Mouse (Mus musculus) natural killer cell, adult 2 months (primary cell): Measurements from ENCODE around the gene Ccdc88c.

Experiments
- DNase-seq, 2 experiments: peaks; one replicate each; pipeline ENCODE4 v3.0.0; 2022; ENCODE audit warnings: low spot score in 2 of 2

The Ccdc88c gene

DNA sequence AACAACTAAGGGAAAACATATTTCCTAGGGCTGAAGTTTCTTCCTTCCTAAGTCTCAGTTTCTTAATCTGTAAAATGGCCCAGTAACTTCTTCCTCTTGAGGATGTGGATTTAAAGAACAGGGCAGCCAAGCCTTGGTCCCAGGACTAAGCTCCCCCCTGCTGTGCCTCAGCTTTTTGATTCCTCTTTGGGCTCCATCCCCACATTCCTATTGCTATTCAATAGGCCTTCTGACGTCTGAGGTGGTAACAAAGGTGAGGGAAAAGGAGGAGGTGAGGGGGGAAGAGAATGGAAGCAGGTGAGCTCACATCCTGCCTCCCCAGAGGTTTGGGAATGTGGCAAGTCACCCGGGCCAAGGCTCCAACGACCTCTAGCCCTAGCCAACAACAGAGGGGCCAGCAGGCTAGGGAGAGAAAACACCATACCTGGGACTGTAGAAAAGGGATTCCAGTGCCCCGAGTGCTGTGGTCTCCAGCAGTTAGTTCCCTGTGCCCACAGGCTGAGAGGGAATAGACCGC, 12.4 kb downstream of the Ccdc88c start:
- no peak for DNase-seq

DNA sequence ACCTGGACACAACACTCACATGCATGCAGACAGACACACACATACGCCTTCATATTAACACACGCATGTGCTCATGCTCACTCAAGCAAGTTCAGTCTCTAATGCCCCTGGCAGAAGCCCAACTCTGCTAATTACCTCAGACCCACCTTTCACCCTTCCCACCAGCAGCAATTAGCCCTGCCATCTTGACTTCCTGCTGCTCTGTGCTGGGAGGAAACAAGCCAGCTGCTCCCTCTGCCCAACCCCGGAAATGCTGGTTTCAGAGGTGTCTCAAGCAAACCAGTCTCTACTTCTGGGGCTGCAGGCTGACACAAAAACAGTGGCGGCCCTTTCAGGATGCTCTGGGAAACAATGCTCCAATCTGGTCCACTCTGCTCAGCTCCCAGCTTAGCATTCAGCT, 12.9 kb downstream of the Ccdc88c start:
- peak; percentile 74 to 76 for DNase-seq

DNA sequence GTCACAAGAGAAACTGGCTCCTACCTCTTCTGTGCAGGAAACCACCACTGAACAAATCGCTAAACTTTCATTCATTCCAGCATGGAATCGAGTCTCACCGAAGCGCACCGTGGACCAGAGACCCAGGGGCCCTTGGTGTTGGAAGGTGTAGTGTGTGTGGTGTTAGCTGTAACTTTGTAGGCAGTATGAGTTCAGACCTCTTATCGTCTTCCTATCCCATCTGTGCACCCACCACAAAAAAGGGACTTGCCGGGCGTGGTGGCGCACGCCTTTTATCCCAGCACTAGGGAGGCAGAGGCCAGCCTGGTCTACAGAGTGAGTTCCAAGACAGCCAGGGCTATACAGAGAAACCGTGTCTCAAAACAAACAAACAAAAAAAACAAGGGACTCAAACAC, 13.7 kb downstream of the Ccdc88c start:
- DNase-seq: no peak

DNA sequence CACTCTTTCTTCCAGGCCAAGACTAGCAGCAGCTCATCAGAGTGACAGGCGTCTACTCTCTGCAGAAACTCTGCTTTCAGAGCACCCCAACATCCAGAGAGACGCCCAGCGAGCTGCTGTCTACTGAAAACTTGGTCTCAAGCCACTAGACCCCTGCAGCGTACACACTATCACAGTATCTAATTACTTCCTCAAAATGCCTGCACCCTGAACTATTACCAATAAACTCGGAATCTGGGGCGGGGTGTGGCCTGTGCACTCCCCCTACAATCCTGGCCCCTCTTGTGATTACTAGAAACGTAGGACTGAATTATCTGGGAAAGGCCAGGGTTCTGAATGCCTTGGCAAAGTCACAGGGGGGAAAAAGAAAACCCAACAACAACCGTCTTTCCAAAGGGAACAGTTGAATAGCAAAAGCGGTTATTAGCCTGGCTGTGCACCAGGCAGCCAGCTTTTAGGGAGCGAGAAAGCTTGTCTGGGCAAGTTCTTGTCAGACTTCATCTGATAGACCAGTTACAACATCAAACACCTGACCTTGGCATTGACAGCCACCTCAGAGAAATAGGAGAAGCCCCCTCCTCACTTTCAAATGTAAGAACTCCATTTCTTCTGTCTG, 14.2 kb downstream of the Ccdc88c start:
- no peak for DNase-seq

DNA sequence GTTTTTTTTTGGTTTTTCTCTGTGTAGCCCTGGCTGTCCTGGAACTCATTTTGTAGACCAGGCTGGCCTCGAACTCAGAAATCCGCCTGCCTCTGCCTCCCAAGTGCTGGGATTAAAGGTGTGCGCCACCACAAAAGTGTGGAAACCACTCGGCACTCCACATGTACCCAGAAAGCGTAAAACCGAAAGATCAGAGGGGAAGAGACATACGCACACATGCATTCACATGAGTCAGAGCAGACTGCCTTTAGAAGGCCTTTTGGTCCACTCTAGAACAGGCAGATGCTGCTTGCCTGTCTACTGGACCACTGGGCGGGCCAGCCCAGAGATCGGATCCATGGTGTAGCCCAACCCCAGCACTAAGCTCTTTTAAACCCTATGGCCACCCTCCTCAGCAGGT, 15.2 kb downstream of the Ccdc88c start:
- peak in 1 of 2 experiments; percentile 50 for DNase-seq

DNA sequence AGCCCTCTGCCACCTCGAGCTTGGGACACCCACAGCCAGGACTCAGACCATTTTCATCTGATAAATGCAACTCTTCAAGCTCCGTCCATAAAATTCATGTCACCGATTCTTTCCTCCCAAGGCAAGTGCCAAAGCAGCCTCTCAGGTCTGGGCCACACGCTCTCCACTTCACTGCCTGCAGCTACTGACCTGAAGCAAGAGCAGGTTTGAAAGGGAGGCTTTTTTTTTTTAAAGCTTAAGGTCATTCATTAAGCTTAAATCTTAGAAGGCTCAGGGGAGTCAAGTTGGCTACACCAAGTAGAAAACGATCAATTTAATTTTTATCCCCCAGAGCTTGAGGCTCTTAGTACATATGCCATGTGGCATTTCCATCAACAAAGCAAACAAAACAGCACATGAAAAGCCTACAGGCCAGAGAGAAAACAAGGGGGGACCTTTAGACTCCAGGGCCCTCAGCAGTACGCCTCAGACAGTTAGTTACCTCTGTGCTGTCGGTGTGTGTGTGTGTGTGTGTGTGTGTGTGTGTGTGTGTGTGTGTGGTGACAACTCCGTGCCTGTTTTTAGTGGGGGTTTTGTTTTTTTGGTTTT, 15.7 kb downstream of the Ccdc88c start:
- no peak for DNase-seq

DNA sequence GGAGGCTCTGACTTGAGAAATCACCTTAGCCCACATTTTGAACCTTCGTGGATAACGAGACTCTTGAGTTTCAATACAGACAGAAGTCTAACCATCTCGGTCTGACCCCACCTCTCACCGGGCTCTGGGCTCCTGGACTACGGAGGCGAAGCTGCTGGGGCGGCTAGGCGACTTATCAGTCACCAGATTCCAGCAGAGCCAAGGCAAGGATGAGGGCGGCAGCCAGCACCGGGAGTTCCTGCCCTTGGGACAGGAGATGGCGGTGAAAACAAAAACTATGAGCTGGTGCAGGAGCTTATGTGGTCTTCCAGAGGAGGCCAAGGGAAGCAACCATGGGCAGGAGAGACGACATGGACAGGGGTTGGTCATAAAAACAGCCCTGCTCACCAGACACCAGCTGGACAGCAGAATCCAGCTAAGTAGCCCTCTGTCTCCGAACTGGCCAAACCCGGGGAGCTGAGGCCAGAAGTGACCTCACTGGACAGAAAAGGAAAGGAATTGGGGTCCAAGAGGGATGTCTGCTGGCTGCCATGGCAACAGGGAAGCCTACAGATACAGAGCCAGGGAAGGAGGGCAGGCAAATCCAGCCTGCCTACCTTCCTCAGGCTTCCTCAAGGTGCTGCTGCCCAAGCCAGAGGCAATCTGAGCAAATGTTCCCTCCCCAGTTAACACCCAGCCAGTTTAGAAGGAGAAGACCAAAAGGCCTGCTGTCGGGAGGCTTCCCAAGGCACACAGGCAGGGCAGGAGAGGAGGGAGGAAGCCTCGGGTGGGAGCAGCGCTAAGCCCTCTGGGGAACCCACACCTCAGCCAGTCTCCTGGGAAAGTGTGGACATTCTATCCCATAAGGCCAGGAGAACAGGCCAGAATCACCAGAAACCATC, 16.4 kb downstream of the Ccdc88c start:
- no peak for DNase-seq

DNA sequence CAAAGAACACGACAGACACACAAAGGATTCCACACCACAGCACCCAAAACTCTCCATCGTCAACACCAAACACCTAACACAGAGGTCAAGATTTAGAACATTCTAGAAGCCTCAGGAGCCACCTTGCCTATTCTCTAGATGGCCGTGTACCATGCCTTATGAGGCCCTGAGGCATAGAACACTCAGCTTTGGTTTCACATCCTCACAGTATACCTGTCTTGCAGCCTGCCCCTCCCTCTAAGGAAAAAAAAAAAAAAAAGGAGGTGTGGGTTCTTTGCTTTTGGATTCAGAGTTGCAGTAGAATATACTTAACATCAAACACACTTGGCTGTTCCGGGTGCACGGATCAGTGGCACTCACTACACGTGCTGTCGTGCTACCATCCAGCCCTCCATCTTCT, 17.8 kb downstream of the Ccdc88c start:
- DNase-seq: no peak

DNA sequence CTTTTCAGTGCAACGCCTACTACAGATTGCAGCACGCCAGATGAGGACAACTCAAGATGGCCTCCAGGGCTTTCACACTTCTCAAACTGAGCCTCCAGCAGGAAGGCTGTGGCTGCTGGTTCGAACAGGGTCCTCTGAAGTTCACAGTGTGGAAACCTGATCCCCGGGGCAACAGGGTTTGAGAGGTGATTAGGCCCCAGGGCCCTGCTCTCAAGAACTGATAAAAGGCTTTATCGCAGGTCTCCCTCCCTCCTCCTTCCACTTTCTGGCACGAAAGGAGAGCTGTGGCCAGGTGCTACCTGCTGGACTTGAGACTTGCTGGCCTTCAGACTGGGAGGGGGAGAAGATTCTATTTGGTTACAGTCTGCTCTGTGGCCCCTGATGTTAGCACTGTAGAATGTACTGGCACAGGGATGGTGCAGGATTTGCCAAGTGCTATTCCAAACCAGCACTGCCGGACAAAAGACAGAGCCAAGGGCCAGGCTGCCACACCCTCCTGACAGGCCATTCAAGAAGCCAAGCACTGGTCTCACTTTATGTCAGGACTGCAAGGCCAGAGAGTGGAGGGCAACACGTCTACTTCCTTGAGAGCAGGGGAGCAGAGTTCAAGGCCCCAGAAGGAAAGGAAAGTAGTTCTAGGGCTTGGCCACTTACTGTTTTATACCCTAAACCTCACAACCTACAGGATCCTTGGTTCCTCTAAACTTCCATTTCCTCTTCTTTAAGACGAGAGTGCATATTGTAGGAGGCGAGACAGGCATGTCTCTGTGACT, 18.5 kb downstream of the Ccdc88c start:
- no peak for DNase-seq

DNA sequence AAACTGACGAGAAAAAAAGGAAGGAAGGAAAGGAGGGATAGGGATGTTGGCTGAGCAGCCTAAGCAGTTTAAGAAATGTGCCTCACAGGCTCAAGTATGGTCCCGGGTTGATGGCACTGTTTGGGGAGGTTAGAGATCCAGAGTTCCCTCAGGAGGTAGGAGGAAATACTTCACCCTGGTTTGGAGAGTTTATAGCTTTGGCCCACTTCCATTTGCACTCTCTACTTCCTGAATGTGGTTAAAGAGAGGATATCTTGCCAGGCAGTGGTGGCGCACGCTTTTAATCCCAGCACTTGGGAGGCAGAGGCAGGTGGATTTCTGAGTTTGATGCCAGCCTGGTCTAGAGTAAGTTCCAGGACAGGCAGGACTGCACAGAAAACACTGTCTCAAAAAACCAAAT, 19.6 kb downstream of the Ccdc88c start:
- DNase-seq: no peak

DNA sequence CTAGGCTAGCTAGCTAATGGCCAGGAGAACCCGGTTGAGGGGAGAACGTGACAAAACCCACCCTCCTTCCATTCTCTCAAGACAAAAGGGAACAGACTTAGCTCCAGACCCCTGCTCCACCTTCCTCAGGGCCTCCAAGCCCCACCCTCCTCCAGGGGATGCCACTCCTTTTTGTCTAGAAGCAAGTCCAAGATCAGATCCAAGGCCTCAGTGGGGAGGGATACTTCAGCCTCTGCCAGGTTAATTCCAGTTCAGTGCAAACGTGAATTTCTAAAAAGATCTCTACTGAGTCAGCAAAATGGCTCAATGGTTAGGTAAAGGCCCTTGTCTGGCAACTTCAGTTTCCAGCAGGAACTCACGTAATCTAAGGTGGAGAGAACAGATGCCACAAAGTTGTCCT, 20.2 kb downstream of the Ccdc88c start:
- no peak for DNase-seq

DNA sequence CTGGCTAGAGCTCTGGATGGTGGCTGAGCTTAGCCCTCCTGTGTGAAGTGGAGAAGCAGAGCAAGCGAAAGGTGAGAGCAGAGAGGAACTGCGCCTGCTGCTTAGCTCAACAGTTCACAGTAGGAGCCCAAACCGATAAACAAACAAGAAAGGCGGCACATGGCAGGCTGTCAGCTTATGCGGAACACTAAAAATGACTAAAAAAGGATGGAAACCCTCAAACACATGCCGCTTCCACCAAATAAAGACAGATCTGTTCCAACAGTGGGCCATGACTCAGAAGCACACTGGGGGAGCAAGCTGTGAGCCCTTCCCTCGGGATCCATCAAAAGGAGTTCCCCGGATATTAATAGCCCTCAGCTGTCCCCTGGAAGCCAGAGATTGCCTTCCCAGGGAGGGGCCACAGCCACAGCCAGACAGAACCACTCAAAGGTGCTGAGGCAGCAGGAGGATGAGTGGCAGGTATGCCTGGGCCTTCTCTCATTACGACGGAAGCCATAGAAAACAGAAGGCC, 20.8 kb downstream of the Ccdc88c start:
- DNase-seq: peak in 1 of 2 experiments; percentile 33

DNA sequence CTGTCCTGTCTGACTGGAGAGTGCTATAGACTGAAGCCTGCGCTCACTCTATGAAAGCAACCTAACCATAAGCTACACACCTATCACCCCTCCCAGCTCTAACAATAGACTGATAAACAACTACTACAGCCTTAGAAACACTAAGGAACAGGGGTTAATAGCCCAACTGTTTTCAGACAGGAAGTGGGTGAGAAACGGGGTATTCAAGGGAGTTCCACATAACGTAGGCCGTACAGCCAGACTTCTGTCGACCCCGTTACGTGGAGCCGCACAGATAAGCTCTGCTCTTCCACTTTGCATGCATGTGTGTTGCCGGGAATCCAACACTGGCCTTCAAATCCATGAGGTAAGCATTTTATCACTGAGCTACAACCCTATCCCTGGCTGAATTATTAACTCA, 21.4 kb downstream of the Ccdc88c start:
- no peak for DNase-seq

DNA sequence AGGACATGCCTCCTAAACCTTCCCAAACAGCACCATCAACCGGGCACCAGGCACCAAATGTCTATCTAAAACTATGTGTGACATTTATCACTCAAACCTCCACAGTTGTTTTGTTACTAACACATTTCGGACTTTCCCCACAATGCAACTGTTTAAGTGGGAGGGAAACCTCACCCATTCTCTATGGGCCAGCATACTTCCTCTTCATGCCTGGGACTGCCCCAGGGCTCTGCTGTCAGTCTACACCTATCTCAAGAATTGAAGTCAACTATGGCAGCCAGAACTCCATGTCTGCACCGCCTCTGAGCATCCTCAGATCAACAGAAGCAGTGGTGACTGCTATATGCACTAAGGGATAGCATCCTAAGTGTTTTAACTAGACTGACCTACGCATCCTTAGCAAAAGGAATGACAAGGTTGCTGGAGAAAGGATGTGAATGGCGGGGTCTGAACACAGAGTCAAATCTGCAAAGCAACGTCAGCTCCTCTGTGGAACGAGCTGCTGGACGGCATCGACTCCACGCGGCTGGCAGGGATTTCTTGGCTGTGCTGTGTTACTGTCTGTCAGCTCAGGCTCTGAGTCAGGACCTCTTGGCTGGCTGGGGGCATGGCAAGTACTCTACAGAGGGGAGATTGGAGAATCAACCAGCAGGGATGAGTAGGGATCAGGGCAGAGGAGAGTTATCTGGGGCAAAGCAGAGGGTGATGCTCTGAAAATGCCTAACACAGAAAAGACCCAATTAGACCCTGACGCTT, 23.0 kb downstream of the Ccdc88c start:
- DNase-seq: peak; percentile 70 to 80

DNA sequence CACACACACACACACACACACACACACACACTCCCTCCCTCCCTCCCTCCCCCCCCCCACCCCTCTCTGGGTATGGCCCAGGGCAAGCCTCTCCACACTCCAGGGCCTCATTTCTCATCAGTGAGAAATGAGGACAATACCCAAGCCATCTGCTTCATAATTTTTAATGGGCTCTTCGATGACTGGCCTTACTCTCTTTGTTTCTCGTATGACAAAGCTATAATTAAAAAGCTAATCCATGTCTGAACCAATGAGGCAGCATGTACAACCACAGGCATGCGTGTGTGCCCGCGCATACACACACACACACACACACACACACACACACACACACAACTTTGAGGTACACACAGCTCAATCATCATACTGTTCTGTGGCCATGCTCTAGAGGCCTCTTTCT, 23.9 kb downstream of the Ccdc88c start:
- no peak for DNase-seq

DNA sequence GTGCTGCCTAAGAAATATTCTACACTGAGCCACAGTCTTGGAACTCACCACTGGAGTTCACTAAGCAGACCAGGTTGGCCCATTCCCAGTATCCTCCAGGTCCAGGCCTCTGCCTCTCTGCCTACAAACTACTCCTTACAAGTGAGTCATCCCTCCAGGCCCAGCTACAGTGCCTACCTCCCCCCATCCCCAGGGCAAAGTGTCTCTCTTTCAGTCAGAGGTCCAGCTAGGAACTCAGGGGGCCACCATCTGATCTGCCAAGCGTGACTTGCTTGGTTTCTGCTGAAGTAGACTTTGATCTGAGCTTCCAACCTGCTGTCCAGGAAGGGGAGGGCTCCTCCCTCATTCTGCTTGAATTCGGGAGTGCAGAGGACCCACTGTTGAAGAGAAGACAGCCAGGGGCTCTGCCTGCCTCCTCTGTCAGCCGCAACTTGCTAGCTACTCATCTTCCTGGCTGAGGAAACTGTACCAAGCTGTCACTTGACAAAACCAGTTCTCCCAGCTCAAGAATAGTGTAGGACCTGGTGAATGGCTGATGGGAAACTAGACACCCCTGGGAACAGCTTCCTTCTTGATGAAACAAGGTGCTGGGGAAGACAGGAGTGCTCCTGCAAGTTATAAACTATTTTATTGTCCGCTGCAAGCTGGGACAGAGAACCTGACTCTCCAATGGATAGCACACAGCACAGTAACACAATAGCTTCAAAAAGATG, 25.9 kb downstream of the Ccdc88c start:
- no peak for DNase-seq

DNA sequence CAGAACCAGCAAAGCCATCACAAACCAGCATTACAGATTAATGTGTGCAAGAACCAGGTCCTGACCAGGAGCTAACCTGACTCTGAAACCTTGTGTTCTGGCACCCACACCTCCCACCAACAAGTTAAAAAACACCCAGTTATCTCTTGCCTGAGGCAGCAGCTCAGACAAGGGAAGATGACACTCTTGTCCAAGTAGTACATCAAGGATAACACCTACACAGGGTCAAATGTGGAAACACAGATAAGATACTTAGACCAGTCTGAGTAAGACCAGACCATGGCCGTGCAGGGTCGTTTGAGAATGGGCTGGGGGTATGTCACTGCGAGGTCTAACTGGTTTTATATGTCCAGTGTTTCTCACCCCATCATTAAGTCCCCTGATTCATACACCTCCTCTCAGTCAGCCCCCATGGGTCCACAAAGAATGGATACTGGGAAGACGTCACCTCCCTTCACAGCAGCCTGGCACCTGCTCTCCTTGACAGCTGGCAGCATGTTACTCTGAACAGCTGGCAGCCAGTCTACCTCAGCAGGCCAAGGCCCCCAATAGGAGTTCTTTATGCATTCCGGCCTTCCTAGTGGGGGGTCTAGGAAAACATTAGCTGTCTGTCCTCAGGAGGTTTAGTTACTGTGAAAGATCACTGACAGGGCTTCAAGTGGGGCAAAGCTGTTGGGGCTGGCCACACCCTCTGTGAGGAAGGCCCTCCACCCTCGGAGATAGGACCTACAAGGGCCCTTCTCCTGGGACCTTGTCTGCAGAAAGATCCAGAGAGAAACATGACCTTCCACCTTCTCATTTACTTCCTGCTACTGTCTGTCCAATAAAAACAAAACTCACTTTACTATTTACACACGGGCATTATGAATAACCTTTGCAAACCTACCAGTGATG, 29.5 kb downstream of the Ccdc88c start:
- DNase-seq: no peak

DNA sequence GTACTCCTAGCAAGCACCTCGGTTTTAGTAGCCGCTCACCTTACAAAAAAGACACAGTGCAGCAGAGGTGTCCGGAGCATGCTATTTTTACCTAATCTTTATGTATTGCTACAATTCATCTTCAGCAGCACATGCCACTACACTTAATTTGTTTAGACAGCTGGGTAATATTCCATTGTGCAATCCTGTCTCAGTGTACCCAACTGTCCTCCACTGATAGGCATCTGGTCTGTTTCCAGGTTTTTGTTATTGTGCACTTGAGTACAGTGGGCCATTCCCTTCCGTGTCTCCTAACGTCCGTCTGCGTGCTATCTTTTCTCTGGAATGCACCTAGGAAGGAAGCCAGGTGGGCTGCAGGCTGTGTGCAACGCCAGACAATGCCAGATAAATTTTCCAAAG, 30.3 kb downstream of the Ccdc88c start:
- DNase-seq: no peak

DNA sequence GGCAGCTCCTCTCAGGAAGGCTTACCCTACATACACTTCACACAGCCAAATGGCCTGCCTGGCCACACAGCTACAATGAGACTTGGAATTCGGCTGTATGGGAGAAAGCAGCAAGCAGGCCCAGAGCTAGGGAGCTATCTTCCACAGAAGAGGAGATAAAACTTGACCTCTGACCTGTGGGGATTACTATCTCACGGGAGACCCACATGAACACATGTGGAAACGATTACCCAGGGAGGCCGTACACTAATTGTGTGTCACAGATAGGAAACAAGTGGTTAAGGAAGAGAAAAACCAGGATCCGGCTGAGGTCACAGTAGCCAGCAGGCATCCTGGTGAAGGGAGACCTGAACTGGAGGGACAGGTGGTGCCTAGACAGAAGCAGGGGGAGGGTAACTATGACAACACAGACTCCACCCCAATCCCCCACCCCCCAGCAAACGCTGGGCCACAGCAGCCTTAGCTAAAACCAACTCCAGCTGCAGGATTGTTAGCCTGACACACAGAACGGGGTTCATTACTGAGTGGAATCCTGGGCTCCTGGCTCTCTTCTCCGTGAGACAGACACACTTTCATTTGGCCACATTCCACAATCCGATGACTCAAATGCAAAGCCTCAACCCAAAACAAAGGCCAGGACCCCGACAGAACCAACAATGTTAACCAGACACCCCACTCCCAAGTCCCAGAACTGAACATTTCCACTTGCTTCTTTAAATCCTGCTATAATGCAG, 30.9 kb downstream of the Ccdc88c start:
- DNase-seq: no peak
